Mouse (Mus musculus): ENCODE results near the gene Raver1. TPM values are rescaled to one million over a fixed set of nuclear protein-coding genes. Genes with fewer than 3 reads are reported as not detected.

Raver1 gene
- polyA plus RNA-seq, 1 experiment = 49.2 TPM

- peak; percentile 65 for TF ChIP-seq USF1 (IDR thresholded peaks at IDR 0.05; ENCODE audit: low read depth)
- peak; percentile 73 for TF ChIP-seq MYOD1 (IDR thresholded peaks at IDR 0.05; ENCODE audit: control insufficient read depth, insufficient read length, low read depth)
- TF ChIP-seq CTCF (IDR thresholded peaks at IDR 0.05; ENCODE audit: control insufficient read depth, insufficient read depth, insufficient read length) = no peak
- no peaks in the 10 kb centered on the region for H3K79me3 ChIP-seq (ENCODE audit: low read depth)
- H3K79me2 ChIP-seq (ENCODE audit: control insufficient read depth, insufficient read depth) = no peaks in the 10 kb centered on the region
- H3K27me3 ChIP-seq (ENCODE audit: control insufficient read depth, insufficient read depth, insufficient read length) = no peaks in the 10 kb centered on the region
- no peak overlapping the region for H3K4me3 ChIP-seq (ENCODE audit: insufficient read depth, poor library complexity, severe bottlenecking)
- H3ac ChIP-seq (ENCODE audit: control insufficient read depth, insufficient read length, low read depth) = no peak overlapping the region
- H3K36me3 ChIP-seq (ENCODE audit: control insufficient read depth, insufficient read depth) = peaks cover 4% of the 10 kb centered on the region
Observed at GRCm38 (mm10) chr9:21117073-21117472, 25.3 kb upstream of the Raver1 start.

GRCm38 (mm10) chr9:21115105-21115504 is 23.3 kb upstream of the Raver1 start:
- H3K79me2 ChIP-seq (ENCODE audit: control insufficient read depth, insufficient read depth) = no peaks in the 10 kb centered on the region
- H3K4me3 ChIP-seq (ENCODE audit: insufficient read depth, poor library complexity, severe bottlenecking) = no peak overlapping the region
- no peak for TF ChIP-seq MAX (IDR thresholded peaks at IDR 0.05)

GRCm38 (mm10) chr9:21114190-21114589 is 22.4 kb upstream of the Raver1 start:
- TF ChIP-seq FOSL1 (IDR thresholded peaks at IDR 0.05; ENCODE audit: insufficient read depth, low read length, poor library complexity, severe bottlenecking) (no peak), CTCF (IDR thresholded peaks at IDR 0.05; ENCODE audit: control insufficient read depth, insufficient read depth, insufficient read length) (no peak), CEBPB (IDR thresholded peaks at IDR 0.05; ENCODE audit: low read depth) (no peak), MAX (IDR thresholded peaks at IDR 0.05) (no peak), USF1 (IDR thresholded peaks at IDR 0.05; ENCODE audit: low read depth) (no peak), MYOD1 (IDR thresholded peaks at IDR 0.05; ENCODE audit: control insufficient read depth, insufficient read length, low read depth) (no peak), MYOG (IDR thresholded peaks at IDR 0.05; ENCODE audit: control insufficient read depth, extremely low read depth, insufficient read length) (no peak)
- Histone ChIP-seq H3K4me3 (ENCODE audit: insufficient read depth, poor library complexity, severe bottlenecking) (no peak overlapping the region), H3K79me2 (ENCODE audit: control insufficient read depth, insufficient read depth) (no peaks in the 10 kb centered on the region), H3K27me3 (ENCODE audit: control insufficient read depth, insufficient read depth, insufficient read length) (no peaks in the 10 kb centered on the region), H3K79me3 (ENCODE audit: low read depth) (no peaks in the 10 kb centered on the region), H3ac (ENCODE audit: control insufficient read depth, insufficient read length, low read depth) (no peak overlapping the region), H3K36me3 (ENCODE audit: control insufficient read depth, insufficient read depth) (no peaks in the 10 kb centered on the region)

More at GRCm38 (mm10) chr9:21115105-21115504, 23.3 kb upstream of the Raver1 start:
- Histone ChIP-seq H3K79me3 (ENCODE audit: low read depth) (no peaks in the 10 kb centered on the region), H3K27me3 (ENCODE audit: control insufficient read depth, insufficient read depth, insufficient read length) (no peaks in the 10 kb centered on the region), H3ac (ENCODE audit: control insufficient read depth, insufficient read length, low read depth) (no peak overlapping the region), H3K36me3 (ENCODE audit: control insufficient read depth, insufficient read depth) (peaks cover 3% of the 10 kb centered on the region)

- H3K4me3 ChIP-seq (ENCODE audit: insufficient read depth, poor library complexity, severe bottlenecking) = no peak overlapping the region
- no peak for TF ChIP-seq MYOG (IDR thresholded peaks at IDR 0.05; ENCODE audit: control insufficient read depth, extremely low read depth, insufficient read length)
- no peak for TF ChIP-seq FOSL1 (IDR thresholded peaks at IDR 0.05; ENCODE audit: insufficient read depth, low read length, poor library complexity, severe bottlenecking)
- no peak for TF ChIP-seq USF1 (IDR thresholded peaks at IDR 0.05; ENCODE audit: low read depth)
- TF ChIP-seq MYOD1 (IDR thresholded peaks at IDR 0.05; ENCODE audit: control insufficient read depth, insufficient read length, low read depth) = no peak
- no peak for TF ChIP-seq MAX (IDR thresholded peaks at IDR 0.05)
- no peak for TF ChIP-seq CTCF (IDR thresholded peaks at IDR 0.05; ENCODE audit: control insufficient read depth, insufficient read depth, insufficient read length)
- TF ChIP-seq CEBPB (IDR thresholded peaks at IDR 0.05; ENCODE audit: low read depth) = no peak
- no peaks in the 10 kb centered on the region for H3K36me3 ChIP-seq (ENCODE audit: control insufficient read depth, insufficient read depth)
- H3K79me3 ChIP-seq (ENCODE audit: low read depth) = no peaks in the 10 kb centered on the region
- H3K79me2 ChIP-seq (ENCODE audit: control insufficient read depth, insufficient read depth) = no peaks in the 10 kb centered on the region
- H3ac ChIP-seq (ENCODE audit: control insufficient read depth, insufficient read length, low read depth) = no peak overlapping the region
- H3K27me3 ChIP-seq (ENCODE audit: control insufficient read depth, insufficient read depth, insufficient read length) = no peaks in the 10 kb centered on the region
Observed at GRCm38 (mm10) chr9:21113751-21114150, 21.9 kb upstream of the Raver1 start.

- Histone ChIP-seq H3K79me3 (ENCODE audit: low read depth) (no peaks in the 10 kb centered on the region), H3K27me3 (ENCODE audit: control insufficient read depth, insufficient read depth, insufficient read length) (no peaks in the 10 kb centered on the region), H3K4me3 (ENCODE audit: insufficient read depth, poor library complexity, severe bottlenecking) (no peak overlapping the region), H3K79me2 (ENCODE audit: control insufficient read depth, insufficient read depth) (no peaks in the 10 kb centered on the region), H3K36me3 (ENCODE audit: control insufficient read depth, insufficient read depth) (no peaks in the 10 kb centered on the region), H3ac (ENCODE audit: control insufficient read depth, insufficient read length, low read depth) (no peak overlapping the region)
- no peak for TF ChIP-seq MAX (IDR thresholded peaks at IDR 0.05)
- no peak for TF ChIP-seq MYOD1 (IDR thresholded peaks at IDR 0.05; ENCODE audit: control insufficient read depth, insufficient read length, low read depth)
- no peak for TF ChIP-seq MYOG (IDR thresholded peaks at IDR 0.05; ENCODE audit: control insufficient read depth, extremely low read depth, insufficient read length)
- TF ChIP-seq CEBPB (IDR thresholded peaks at IDR 0.05; ENCODE audit: low read depth) = no peak
- no peak for TF ChIP-seq CTCF (IDR thresholded peaks at IDR 0.05; ENCODE audit: control insufficient read depth, insufficient read depth, insufficient read length)
- no peak for TF ChIP-seq USF1 (IDR thresholded peaks at IDR 0.05; ENCODE audit: low read depth)
- no peak for TF ChIP-seq FOSL1 (IDR thresholded peaks at IDR 0.05; ENCODE audit: insufficient read depth, low read length, poor library complexity, severe bottlenecking)
Observed at GRCm38 (mm10) chr9:21107607-21108237, 15.9 kb upstream of the Raver1 start.

- no peaks in the 10 kb centered on the region for H3K27me3 ChIP-seq (ENCODE audit: control insufficient read depth, insufficient read depth, insufficient read length)
- no peaks in the 10 kb centered on the region for H3K79me3 ChIP-seq (ENCODE audit: low read depth)
- no peaks in the 10 kb centered on the region for H3K36me3 ChIP-seq (ENCODE audit: control insufficient read depth, insufficient read depth)
- H3K4me3 ChIP-seq (ENCODE audit: insufficient read depth, poor library complexity, severe bottlenecking) = no peak overlapping the region
- TF ChIP-seq MYOD1 (IDR thresholded peaks at IDR 0.05; ENCODE audit: control insufficient read depth, insufficient read length, low read depth) (no peak), USF1 (IDR thresholded peaks at IDR 0.05; ENCODE audit: low read depth) (no peak), MAX (IDR thresholded peaks at IDR 0.05) (no peak), CEBPB (IDR thresholded peaks at IDR 0.05; ENCODE audit: low read depth) (no peak), FOSL1 (IDR thresholded peaks at IDR 0.05; ENCODE audit: insufficient read depth, low read length, poor library complexity, severe bottlenecking) (no peak), CTCF (IDR thresholded peaks at IDR 0.05; ENCODE audit: control insufficient read depth, insufficient read depth, insufficient read length) (no peak), MYOG (IDR thresholded peaks at IDR 0.05; ENCODE audit: control insufficient read depth, extremely low read depth, insufficient read length) (no peak)
- H3ac ChIP-seq (ENCODE audit: control insufficient read depth, insufficient read length, low read depth) = no peak overlapping the region
- no peaks in the 10 kb centered on the region for H3K79me2 ChIP-seq (ENCODE audit: control insufficient read depth, insufficient read depth)
Observed at GRCm38 (mm10) chr9:21105760-21106564, 14.2 kb upstream of the Raver1 start.
